Mouse (Mus musculus): Measurements from ENCODE around the gene Neu2. TPM values are rescaled to one million over a fixed set of nuclear protein-coding genes. Genes with fewer than 3 reads are reported as not detected.
A peak's percentile ranks its signal among the peaks of the same experiment; 100 is the strongest.

Neu2 gene
- total RNA-seq, 1 experiment from 2014 or later: not detected

DNA sequence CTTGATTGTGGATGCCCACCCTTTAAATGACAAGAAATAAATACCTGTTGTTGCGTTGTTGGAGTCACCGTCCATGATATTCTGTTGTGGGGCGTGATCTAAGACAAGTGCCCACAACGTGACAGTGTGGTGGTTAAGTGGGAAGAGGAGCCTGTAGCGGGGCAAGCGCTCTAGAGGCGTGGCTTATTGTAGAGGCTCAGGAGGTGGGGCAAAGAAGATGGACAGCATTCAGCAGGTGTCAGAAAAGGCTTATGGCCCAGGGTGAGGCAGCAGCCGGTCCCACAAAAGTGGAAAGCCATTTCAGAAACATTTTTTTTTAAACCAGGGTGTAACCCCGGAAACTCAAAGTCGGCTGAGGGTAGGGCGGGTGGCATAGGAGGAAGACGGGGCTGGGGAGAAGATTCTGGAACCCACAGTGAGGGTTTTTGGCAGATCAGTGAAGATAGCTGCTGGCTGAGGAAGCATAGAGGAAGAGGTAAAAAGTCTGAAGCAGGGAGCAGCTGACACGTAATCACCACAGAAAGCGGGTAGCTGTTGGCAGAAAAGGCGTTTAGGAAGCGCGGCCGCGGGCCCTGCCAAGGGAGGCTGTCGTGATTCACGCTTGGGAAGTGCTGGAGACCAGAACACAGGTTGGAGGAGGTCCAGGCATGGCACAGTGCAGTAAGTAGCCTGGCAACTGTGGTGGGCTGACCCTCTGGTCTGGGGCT is 97.8 kb downstream of the Neu2 start:
- ATAC-seq (replicated peaks; ENCODE audit: low read depth, poor library complexity, severe bottlenecking): peak; percentile 74

- ATAC-seq (replicated peaks; ENCODE audit: low read depth, poor library complexity, severe bottlenecking): peak; percentile 27; the same call in 1 of the 2 replicates
Measured at GRCm38 (mm10) chr1:87608416-87609046, 98.8 kb downstream of the Neu2 start.

DNA sequence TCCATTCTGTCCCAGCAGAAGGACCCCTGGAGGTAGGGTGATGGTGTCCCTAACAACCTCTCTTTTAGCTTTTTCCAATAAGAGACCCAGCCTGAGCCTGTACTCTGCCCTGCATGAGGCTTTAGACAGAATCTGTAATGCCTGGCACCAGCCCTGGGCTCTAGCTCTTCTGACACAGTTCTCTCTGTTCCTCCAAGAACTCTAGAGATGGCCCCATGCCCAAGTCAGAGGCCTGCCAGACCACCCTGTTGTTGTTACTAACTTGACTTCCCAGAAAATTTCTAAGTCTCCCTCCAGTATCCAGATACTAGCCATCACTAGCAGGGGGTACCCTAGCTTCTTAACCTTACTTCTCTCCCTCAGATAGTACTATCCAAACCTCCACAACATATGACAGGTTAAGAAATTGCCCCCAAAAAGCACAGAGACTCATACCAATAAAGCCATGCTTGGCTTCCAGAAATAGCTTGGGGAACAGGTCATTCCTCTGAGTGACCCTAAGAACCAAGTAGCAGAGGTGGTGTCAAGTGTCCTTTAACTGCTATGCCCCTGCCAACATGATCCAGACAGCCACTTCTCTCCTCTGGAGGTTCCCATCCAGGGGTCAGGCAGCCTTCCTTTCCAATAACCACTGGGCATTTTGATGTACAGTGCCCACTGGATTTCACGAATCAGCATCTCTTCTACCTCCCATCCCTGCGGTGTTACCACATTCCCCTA is 105.0 kb downstream of the Neu2 start:
- no peak for ATAC-seq (replicated peaks; ENCODE audit: low read depth, poor library complexity, severe bottlenecking)

DNA sequence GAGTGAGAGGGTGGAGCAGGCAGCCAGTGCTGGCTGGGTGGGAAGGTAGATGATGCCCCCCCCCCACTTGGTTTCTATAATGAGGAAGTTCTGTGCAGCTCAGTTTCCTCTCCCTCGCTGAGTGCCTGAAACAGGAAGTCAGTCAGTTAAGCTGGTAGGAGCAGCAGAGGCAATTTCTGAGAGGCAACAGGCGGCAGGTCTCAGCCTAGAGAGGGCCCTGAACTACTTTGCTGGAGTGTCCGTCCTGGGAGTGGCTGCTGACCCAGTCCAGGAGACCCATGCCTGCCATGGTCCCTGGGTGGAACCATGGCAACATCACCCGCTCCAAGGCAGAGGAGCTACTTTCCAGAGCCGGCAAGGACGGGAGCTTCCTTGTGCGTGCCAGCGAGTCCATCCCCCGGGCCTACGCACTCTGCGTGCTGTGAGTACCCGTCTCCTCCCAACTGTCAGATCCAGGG is 110.6 kb downstream of the Neu2 start, which contains the start of gene Inpp5d:
TSS of gene Inpp5d (plus strand) at position 102 of the 458 bp plus-strand sequence.
- ATAC-seq (replicated peaks; ENCODE audit: low read depth, poor library complexity, severe bottlenecking): peak; percentile 66

DNA sequence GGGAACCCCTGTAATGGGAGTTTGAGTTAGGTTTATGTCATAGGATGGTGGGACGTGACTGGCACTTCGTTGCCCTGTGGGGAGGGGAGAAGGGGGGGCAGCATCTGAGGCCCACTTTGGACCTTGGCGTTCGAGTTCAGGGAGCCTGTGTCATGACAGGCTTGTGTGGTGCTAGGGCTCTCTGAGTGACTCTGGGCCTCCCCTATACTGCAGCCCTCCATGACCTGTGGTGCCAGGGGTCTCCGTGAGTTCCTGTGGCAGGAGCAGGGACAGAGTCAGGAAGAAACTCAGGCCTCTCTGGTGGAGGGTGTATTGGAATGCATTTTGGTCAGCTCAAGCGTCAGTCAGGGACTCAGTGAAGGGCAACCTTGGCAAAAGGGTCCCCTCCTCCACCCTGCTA is 111.0 kb downstream of the Neu2 start:
- peak; percentile 9 for ATAC-seq (replicated peaks; ENCODE audit: low read depth, poor library complexity, severe bottlenecking)

GRCm38 (mm10) chr1:87621146-87621857 is 111.6 kb downstream of the Neu2 start:
- peak; percentile 13 for ATAC-seq (replicated peaks; ENCODE audit: low read depth, poor library complexity, severe bottlenecking)

DNA sequence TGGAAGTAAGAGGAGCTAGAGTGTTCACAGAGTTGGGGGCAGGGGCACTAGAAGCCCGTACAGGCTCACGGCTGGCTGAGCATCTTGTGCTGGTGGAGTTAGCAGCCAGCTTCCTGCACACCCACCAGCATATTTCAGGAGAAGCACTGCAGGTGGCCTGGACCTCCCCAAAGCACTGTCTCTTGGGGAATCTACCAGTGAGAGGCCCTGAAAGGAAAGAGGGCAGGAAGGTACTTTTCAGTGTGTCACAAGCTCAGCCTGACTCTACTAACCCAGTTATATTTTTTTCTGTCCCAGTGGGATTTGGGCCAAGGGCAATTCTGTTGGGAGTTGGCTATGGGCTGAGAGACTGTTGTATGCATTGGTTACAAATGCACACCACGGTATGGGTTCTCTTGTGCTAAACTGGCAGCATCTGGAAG is 112.2 kb downstream of the Neu2 start:
- ATAC-seq (replicated peaks; ENCODE audit: low read depth, poor library complexity, severe bottlenecking): no peak

DNA sequence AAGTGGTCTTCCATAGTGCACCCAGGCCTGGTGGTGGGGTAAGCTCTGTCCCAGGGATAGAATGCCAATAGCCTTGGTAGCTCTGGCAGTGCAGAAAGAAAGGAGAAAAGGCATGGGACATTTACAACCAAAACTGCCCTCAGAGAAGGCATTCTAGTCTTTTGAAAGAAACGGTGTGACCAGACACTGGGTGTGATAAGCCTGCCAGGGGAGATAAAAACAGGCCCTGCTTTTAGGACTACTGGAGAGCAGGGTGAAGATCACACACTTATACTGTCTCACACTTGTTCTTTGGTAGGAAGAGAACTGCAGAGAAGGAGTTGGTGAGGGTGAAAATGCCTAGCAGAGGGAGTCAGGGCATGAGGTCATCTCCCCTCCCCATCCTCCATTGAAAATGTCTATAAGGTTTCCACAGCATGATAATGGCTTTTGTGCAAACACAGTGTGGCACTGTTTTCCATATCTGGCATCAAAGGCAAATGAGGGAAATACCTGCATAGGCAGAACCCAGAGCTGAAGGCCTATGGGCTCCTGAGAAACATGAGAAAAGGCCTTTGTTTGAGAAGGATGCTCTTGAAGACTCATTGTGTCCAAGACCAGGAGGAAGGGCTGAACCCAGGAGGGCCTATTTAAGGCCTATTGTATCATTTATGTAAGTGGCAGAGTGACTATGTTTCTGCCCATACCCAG is 114.4 kb downstream of the Neu2 start:
- no peak for ATAC-seq (replicated peaks; ENCODE audit: low read depth, poor library complexity, severe bottlenecking)

- ATAC-seq (replicated peaks; ENCODE audit: low read depth, poor library complexity, severe bottlenecking): no peak
Measured at GRCm38 (mm10) chr1:87624826-87625225, 115.1 kb downstream of the Neu2 start.

GRCm38 (mm10) chr1:87625254-87626025 is 115.8 kb downstream of the Neu2 start:
- peak; percentile 14; the same call in 1 of the 2 replicates for ATAC-seq (replicated peaks; ENCODE audit: low read depth, poor library complexity, severe bottlenecking)

GRCm38 (mm10) chr1:87626344-87626743 is 116.7 kb downstream of the Neu2 start:
- ATAC-seq (replicated peaks; ENCODE audit: low read depth, poor library complexity, severe bottlenecking): peak; percentile 86

GRCm38 (mm10) chr1:87628085-87628484 is 118.4 kb downstream of the Neu2 start:
- no peak for ATAC-seq (replicated peaks; ENCODE audit: low read depth, poor library complexity, severe bottlenecking)

DNA sequence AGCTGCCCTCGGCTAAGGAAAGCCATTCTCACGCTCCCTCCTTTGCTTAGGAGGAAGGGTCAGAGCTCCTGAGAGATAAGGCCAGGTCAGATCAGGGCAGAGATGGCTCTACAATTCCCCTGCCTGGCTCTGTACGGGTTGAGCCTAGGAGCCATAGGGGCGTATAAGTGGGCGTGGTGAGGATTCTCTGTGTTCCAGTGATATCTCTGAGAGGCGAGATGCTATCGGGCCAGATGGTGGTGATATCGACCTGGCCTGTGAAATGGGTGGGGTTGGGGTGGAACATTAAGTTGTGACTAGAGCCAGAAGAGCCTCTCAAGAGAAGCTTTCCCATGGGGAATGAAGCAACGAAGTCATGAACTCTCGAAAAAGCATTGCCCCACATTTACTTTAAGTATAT is 121.9 kb downstream of the Neu2 start:
- no peak for ATAC-seq (replicated peaks; ENCODE audit: low read depth, poor library complexity, severe bottlenecking)

GRCm38 (mm10) chr1:87632163-87632562 is 122.5 kb downstream of the Neu2 start:
- ATAC-seq (replicated peaks; ENCODE audit: low read depth, poor library complexity, severe bottlenecking): peak; percentile 57

DNA sequence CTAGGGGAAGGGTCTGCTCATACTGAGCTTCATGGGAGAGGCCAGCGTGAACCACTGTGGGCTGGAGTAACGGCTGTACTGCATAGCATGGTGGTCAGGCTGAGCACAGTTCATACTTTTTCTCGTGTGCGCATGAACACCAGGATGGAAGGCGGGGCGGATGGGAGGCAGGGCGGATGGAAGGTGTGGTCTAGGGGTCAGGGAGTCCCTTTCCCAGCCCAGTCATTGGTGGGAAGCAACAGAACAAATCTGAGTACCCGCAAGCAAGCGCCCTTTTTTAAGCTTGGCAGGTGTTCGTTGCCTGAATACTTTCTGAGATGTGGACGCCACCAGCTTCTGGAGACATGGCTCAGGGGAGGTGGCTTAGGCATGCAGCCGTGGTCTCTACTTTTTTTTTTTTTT is 127.0 kb downstream of the Neu2 start:
- no peak; the same call in 1 of the 2 replicates for ATAC-seq (replicated peaks; ENCODE audit: low read depth, poor library complexity, severe bottlenecking)

DNA sequence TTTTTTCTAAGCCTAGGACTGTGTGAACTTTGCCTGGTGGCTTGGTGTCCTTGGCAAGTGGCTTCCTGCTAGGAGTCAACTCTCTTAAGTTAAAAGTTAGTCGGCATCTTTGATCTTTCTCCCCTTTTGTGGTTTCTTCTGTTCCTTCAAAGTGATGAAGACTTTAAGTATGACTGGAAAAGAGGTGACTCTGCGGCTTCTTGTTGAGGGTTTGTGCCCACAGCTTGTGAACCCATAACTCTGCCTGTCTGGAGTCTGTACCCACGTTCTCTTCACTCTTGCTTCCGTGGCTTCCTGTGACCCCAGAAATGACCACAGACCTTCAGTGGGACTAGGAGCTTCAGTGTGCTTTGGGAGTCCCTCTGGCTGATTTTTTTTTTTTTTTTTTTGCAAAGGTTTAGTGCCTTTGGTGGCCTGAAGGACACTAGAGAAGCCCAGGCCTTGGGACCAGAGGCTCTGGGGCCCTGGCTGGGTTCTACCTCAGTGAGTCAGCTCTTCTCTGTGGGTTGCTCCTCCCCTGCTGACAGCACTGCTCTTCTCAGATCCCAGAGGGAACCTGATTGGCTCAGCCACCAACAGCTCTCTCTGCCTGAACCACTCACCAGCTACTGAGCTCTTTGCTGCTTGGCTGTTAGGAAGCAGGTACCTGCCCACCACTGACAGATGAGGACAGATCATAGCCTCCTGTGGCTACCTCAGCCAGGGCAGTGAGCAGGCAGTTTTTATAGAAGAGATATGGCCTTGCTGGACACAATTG is 127.6 kb downstream of the Neu2 start:
- peak; percentile 61 for ATAC-seq (replicated peaks; ENCODE audit: low read depth, poor library complexity, severe bottlenecking)

GRCm38 (mm10) chr1:87637878-87638600 is 128.3 kb downstream of the Neu2 start:
- 0 out of 2 replicates have a peak, but pooled peaks have one; percentile 7 for ATAC-seq (replicated peaks; ENCODE audit: low read depth, poor library complexity, severe bottlenecking)

All from common myeloid progenitor, adult 5-6 weeks (primary cell).